Mouse (Mus musculus) frontal cortex, adult (tissue): ENCODE results near the gene 4930412O13Rik.

Experiments used
- ATAC-seq: cut with Nextera tagmentation; 2 replicates; pipeline ENCODE4 v1.9.2; 2017; ENCODE audit warnings: mild to moderate bottlenecking, moderate library complexity, mixed read lengths; ENCODE audit not compliant: low TSS enrichment

Gene 4930412O13Rik

DNA sequence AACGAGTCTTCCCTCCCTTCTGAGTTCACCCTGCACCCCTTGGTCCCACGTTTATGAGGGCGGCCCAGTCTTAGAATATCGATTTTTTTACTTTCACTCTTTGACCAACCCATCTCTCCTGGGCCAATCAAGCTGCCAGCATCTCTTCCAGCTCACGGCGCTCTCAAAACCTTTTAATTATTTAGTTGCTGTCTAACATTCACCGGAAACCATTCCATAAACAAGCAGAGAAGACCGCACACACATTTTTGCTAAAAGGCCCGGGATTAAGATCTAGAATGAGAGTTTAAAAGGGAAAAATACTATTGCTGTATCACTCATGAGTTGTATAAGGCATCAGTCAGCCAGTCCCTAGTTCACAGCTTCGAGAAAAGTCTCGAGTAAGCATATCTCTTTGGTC lies 781 bp upstream of the 4930412O13Rik start:
- ATAC-seq, result no peak

DNA sequence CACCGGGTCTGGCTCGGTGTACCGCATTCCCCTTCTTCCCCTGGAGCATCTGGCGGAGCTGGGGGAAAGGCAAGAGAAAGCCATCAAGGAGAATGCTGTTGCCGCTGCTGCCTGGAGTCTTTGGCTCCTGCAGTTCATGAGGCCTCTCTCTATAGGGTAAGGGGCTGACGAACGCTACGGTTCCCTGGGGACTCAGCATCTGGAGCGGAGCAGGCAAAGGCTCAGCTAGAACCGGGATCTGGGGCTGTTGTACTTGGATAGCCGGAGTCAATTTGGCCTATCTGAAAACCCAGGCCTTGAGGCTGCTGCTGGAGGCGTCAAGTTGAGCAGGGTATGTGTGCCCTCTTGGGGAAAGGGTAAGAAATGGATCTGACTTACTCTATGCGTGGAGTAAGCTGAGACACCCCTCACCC lies 565 bp downstream of the 4930412O13Rik start:
- ATAC-seq, result no peak

DNA sequence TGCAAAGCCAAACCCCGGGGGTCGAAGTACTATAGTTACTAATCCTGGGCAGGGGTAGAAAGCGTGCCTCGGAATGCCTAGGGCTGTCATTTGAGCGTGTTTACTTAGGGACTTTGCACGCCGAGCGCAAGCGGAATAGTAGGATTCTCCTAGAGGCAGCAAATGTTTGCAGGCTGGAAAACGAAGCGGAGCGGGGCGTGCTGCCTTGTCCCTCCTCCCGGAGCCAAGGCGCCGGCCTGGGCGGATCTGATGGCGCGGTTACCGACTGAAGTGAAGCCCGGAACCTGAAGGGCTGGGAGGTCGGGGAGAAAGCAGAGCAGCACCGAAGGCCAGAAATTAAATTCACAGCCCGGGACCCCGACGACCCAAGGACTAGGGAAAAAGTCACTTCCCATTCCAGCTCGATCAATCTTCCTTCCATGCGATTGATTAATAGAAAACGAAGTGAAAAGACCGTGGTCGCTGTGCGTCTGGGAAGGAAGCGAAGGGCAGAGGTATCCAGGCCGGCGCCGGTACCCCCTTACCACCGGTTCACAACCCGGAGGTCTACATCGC lies 1.4 kb downstream of the 4930412O13Rik start:
- ATAC-seq, result no peak

DNA sequence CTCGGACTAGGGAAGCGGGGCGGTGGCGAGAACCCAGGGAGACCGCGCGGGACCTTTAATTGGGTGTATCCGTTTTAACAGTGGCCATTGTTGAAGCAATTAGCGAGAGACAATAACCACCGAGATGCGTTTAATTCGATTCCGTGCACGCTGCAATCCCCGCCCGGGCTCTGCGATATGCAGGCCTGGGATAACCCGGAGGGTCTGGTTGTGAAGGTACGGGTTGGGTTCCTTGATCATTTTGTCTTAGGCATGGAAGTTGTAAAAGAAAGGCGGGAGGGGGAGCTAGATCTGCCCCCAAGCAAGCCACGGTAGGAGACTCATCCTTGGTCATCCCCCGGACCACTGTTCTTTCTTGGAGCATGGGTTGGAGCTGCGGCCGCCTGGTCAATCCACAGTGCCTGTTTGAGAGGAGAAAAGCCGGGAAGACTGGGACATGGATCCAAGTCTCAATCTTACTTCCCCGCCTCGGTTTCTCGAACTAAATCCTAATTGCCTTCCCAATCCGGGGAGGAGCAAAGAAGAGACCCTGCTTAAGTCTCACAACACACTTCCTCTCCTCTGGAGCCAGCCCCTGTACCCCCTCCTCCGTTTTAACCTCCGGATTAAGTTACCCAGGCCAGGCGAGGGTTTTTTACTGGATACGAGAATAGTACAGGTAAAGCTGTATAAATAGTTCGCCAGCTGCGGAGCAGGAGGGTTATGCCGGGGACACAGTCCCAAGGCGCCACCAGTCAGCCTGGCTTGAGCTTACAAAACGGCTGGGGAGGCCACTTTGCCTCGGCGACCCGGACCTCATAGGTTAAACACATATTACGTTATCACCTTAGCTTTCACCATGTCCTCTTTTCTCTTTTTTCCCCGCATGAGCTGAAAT lies 2.1 kb downstream of the 4930412O13Rik start:
- ATAC-seq, result no peak

DNA sequence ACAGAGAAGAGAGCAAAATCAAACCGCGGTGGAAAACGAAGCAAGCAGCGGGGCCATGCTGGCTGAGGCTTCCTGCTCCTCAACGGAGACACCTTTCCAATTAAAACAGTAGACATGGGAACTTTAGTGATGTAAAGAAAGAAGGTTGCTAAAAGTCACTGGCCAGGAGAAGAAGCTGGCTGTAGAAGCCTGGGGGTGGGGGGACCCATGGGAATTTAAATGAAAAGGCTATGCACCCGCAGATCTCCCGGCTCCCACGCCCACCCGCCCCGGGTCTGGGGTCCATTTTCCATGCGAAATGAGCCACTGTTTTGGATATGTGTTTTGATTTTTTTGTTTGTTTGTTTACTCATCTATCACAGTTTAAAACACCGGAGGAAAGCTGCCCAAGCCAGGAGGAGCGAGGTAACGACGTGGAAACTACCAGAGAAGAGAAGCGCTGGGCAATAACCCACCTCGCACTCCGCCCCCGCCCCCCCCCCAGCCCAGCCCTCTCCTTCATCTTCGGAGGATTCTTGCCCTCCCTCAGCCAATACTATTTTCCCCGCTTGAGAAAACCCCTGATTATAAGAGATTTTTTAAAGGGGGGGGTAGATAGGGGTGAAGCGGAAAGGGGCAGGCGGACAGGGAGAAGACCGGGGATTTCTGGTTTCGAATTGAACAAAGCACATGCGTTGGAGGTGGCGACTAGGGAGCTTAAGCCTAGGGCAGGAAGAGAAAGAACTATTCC lies 2.9 kb downstream of the 4930412O13Rik start:
- no peak for ATAC-seq

DNA sequence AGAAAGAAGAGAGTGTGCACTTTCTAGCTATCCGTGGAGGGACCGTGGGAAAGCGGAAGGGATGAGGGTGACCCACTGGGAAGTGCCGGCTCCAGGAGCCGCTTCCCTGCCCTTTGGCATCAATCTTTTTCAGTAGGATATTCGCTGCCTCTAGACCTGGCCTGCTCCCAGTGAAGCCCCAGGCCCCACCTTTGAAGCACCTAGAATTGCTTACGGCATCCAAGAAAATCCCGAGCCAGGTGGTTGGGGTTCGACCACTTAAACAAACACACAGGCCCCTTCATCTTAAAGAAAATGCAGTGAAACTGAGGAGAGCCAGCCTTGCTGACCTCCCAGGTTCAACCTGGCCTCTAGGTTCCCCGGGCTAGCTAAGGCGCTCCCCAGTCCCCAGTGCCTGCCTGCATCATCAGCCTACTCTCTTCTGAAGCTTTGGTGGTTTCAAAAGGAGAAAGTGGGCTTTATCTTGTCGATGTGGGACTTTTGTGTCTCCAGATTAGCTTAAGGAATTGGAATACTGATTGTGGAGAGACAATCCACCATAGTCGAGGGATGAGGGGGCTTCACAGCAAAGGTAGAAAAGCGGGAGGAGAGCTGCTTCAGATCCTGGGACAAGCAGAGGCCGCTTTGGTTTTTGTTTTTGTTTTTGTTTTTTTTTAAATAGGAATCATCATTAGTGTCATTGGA lies 3.6 kb downstream of the 4930412O13Rik start:
- ATAC-seq, result no peak

DNA sequence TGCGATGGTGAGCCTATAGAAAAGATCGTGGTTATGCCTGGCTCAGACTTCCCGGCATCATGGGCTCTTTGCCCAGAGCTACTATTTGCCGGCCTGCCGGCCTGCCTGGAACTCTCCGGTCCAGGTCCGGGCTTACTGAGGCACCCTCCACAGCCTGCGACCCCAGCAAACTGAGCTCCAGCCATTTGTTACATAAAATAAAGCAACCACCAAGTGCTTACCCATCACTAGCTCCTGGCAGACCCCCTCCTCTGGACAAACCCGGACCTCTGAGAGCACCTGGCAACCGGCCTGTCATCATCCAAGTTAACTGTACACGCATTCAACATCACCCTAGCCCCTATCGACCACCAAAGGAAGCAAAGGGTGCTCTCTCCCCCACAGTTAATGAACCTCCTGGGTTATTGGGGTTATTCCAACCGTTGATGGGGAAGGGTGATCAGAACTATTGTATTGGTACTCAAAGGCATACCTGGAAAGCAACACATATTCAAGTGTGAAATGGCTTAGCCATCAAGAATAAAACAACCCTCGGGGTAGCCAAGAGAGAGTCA lies 4.2 kb downstream of the 4930412O13Rik start:
- no peak for ATAC-seq

DNA sequence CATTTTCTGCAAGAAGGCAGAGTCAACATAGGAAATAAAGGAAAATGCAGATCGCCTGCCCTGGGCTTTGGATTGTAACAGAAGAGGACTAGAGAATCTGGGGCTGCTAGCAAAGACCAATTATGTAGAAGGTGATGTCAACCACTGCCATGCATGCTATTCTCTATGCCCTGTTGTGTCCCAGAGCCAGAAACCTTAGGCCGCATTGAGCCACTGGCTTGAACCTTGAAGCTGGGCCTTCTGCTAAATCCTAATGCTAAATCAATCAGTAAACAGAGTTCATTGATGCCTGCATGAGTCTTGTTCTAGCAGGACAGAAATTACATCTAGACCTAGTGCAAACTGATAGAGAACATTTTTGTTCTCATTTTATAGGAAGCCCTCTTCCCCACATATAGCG lies 5.0 kb downstream of the 4930412O13Rik start:
- no peak for ATAC-seq

DNA sequence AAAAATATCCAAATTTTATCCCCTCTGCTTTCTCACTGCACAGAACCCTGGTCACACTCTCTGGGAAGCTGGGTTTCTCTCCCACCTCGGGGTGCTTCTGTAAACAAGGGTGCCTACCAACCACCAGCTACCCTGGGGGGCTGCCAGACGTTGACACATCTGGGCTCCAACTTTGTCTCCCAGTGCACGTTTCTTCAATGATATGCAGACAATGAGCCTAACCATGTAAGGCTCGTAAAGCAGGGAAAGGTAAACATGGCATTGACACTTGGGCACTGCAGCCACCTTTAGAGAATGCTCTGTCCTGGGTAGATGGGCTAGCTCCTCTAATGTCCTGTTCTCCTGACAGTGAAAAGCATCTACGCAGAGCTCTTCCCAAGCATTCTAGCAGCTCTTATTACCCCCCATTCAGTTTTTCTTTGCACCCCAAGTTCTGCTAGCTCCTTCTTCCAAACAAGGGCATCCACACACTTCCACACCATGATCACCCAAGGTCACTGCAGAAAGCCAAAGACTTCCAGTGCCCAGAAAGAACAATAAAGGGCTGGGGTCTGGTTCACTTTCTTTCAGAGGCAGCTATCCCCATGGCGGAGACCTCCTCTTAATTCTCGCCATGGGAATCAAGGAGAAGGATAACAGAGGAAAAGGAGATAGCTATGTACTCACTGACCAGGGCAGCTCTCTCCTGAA lies 6.0 kb downstream of the 4930412O13Rik start:
- ATAC-seq, result no peak

DNA sequence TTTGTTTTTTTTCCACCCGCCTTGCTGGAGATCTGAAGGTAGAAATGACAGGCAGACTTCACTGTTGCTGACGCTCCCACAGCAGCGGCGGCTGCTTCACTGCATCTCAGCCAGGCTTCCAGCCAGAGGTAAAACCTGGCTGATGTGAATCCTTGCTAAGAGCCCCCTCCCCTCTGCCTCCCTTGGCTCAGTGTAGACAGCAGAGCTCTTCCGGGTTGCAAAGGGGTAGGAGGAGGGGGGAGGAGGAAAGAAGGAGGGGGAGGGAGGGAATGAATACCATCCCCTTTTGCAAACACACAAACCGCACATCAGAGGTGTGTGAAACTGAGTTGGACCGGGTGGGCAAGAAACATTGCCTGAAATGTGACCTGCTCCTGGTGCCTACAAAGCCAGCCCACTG lies 6.6 kb downstream of the 4930412O13Rik start:
- ATAC-seq, result no peak

DNA sequence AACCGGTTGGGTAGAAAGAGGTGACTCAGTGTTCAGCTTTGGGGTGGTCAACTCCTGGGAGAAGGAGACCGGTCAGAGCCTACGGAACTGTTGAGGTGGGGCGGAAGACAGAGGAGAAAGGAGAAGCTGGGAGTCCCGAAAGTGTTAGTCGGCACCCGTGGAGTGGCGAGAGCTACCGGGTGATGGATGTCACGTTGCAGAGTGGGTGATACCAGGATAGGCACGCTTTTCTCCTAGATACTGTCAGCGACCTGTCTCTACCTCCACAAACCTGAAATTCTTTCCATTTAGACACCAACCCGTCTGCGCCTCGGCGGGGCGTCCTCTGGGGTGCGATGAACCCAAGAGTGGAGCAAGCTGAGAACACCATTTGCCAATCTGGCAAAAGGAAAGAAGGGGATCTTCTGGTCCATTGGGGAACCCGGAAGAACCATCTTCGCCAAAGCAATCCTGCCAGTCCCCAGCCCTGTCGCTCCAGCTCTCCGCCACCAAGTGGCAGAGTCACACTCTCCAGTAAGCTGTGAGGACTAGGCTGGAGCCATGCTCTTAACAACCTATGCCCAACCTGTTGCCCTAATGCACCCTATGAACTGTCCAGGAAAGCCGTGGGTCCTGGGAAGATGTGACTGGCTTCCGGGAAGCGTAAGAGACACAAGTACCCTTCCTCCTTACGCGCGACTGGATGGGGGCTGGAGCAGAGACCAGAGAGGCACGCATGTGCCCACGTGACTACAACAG lies 8.0 kb downstream of the 4930412O13Rik start, which contains the start of gene 9230102O04Rik:
Gene 9230102O04Rik, minus strand, starts transcription at position 628 of the 738 bp plus-strand sequence.
- ATAC-seq, result peak; percentile 34; the same call in 1 of the 2 replicates

DNA sequence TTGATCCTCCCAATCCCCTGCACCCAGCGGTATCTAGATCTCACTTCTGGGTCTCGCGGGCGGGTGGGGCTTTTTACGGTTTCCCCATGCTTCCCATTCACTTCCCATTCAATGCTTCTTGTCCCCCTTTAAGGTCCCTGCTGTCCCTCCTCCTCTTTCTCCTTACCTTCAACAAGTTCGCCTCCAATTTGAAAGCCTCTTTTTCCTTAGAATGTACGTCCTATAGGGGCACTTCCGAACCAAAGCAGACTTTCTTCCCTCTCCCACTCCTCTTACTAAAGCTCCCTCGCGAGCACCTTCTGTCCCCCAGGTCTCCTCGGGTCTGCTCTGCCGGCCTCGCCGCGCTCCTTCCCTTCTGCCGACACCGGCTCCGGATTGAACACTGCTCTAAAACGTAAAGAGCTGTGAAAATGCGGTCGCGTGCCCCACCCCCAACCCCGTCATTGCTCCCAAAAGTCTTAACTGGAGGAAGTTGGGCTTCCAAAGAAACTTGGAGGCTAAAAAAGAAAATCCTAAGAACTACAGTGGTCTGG lies 8.7 kb downstream of the 4930412O13Rik start, which contains the start of gene Gata3:
Gene Gata3, minus strand, starts transcription at position 384 of the 533 bp plus-strand sequence.
- ATAC-seq, result no peak

DNA sequence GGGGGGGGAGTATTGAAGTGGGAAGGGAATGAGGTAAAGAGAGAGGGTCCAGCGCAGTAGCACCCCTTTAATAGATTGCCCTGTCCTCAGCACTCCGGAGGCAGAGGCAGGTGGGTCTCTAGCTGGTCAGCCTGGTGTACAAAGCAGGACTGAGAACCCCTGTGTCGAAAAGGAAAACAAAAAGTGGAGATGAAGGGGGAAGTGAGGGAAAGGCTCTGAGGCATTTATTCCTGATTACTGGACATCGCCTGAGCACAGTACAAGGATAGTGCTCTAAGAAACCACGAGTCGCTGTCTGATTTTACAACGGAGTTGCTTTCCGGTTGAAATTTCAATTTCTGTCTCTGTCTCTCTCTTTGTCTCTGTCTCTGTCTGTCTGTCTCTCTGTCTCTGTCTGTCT lies 9.2 kb downstream of the 4930412O13Rik start:
- no peak for ATAC-seq

DNA sequence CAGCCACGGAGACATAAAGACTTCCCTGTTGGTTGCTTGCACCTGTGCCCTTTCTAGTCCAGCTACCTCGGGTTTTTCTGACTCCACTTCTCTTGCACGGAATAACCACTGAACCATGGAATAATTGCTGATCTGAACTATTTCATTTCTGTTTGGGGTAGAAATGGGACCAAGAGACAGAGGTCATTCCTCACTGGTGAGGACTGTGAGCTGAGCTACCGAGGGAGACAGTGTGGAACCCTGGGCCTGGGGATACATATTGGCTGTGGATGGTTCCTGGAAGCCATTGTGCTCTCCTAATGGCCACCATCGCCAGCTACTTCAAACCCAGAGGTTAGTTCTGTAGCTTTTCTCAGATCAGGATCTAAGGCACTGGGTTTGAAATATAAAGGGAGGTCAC lies 9.9 kb downstream of the 4930412O13Rik start:
- ATAC-seq, result no peak

DNA sequence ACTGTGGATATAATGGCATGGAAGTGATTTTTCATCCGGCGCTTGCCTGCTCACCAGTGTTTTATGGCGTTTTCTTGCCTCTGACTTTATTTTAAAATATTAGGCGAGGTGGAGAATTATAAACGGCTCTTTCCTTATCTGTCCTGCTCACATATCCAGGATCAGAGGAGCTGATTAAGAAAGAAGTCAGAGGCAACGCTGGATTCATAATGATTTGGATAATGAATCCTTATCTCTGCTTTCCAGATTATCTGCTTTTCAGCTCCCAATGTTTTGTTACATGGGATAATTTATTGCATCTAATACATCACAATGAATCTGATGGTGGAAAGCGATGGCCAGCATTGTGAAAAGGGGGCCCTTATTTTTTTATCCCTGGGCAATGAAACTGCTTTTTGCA lies 11.5 kb downstream of the 4930412O13Rik start:
- ATAC-seq, result no peak

DNA sequence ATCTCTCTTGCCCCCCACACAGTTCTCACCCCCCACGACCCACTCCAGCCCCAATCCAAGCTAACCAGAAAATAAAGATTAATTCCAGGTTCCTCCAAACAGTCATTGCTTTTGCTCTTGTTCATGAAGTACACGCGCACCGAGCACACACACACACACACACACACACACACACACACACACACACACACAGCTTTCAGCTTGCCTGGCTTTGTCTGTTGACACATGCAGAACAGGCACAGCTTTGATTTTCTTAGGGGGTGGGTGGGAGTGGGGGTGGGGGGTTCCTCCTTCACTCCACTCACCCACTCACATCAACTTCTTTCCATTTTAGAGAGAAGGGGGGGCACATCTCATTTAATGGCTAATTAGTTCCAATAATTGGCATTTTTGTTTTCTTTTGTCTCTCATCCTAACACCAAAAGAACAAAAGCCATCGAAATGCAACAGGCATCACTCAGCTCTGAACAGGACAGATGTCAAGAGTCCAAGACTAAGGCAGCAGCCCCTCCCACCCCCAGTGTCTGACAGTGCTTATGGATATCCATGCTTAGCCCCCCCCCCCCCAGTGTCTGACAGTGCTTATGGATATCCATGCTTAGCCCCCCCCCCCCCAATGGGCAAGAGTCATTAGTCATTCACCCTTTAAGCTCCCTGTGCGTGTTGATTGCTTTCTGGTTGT lies 12.4 kb downstream of the 4930412O13Rik start:
- ATAC-seq, result no peak

DNA sequence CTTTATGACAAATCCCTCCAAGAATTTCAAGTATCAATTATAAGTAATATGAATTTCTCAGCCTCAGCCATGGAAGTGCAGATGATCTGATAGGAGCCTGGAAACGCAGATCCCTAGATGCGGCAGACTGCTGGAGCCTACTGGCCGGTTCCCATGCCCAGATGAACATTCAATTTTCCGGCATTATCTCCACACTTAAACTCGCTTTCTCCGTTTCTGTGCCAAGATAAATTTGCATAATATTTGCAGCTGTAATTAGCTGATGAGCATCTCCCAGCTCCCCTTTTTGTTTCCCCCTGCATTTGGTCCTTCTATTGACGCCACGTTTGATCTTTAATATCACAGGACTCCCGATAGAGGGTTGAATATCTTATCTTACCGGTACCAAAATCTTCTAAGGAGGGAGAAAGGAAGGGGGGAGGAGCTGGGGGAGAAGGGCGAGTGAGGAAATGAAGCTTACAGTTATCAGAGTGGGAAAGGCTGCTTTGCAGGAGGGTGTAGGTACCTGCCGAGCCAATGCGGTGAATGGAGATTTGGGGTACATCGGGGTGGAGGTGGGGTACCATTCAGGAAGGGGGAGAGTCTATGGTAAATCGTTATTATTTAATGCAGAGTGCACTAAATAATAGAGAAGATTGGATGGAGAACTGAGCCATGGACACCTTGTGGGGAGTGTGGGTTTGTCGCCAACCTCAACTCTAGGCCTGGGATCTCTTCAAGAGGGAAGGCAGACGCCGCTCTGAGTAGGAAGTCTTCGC lies 14.0 kb downstream of the 4930412O13Rik start:
- ATAC-seq, result no peak

DNA sequence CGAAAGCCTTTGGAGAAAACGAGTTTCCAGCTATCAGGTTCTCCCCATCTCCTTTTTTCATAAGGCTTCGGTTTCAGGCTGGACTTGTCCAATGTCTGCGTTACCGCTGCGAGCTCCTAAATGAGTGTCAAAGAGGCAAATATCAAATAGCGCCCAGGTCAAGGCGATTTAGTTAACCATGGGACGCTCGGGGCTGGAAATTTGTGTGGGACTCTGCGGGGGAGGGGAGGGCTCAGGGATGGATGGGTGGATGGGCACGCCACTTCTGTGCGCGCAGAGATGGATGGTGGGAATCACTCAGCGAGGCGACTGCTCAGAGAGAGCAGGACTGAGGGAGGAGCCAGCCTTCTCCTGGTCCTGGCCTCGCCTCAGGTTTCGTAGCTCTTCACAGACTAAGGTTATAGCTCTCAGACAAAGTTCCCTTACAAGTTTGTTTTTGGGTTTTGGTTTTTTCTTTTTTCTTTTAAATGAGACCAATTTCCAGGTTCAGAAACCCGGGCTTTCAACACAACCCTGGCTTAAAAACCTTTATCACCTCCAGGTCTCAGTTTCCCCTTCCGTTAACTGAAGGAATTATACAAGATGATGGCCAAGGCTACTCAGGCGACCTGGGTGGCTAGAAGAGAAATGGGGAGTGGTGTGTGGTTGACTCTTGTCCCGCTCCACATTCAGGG lies 15.2 kb downstream of the 4930412O13Rik start:
- ATAC-seq, result no peak
